Mouse (Mus musculus) spleen, adult 12 weeks (tissue): ENCODE results near the gene Usf1.

Experiments used
- DNase-seq: peaks from one replicate; pipeline ENCODE4 v3.0.0; 2022; ENCODE audit warnings: low spot score

The Usf1 gene

GRCm38 (mm10) chr1:171418660-171419059 is 7.5 kb downstream of the Usf1 start, which contains the start of gene Tstd1:
Gene Tstd1, plus strand, starts transcription at chr1:171418872.
- DNase-seq: no peak

GRCm38 (mm10) chr1:171419291-171419882 is 8.3 kb downstream of the Usf1 start:
- DNase-seq: no peak

GRCm38 (mm10) chr1:171419905-171420304 is 8.8 kb downstream of the Usf1 start:
- DNase-seq: no peak

- DNase-seq: no peak
These were observed 11.5 kb downstream of the Usf1 start for GRCm38 (mm10) chr1:171422504-171423095.

GRCm38 (mm10) chr1:171424638-171425037 is 13.5 kb downstream of the Usf1 start:
- DNase-seq: no peak

- no peak for DNase-seq
These were observed 14.0 kb downstream of the Usf1 start for GRCm38 (mm10) chr1:171425126-171425525.

- DNase-seq: no peak
These were observed 21.0 kb downstream of the Usf1 start for GRCm38 (mm10) chr1:171432158-171432557.

- DNase-seq: no peak
These were observed 24.2 kb downstream of the Usf1 start for GRCm38 (mm10) chr1:171435288-171435814.

GRCm38 (mm10) chr1:171435974-171436373 is 24.9 kb downstream of the Usf1 start:
- no peak for DNase-seq

GRCm38 (mm10) chr1:171437264-171438013 is 26.3 kb downstream of the Usf1 start, which contains the start of gene F11r:
Gene F11r, plus strand, starts transcription at chr1:171437535.
- peak; percentile 32 for DNase-seq

- no peak for DNase-seq
These were observed 27.0 kb downstream of the Usf1 start for GRCm38 (mm10) chr1:171438014-171438670.

- DNase-seq: no peak
These were observed 28.0 kb downstream of the Usf1 start for GRCm38 (mm10) chr1:171439072-171439471.

GRCm38 (mm10) chr1:171440025-171440725 is 29.1 kb downstream of the Usf1 start:
- DNase-seq: no peak

- DNase-seq: no peak
These were observed 30.6 kb downstream of the Usf1 start for GRCm38 (mm10) chr1:171441466-171442412.

- no peak for DNase-seq
These were observed 31.3 kb downstream of the Usf1 start for GRCm38 (mm10) chr1:171442413-171442760.

- DNase-seq: no peak
These were observed 33.9 kb downstream of the Usf1 start for GRCm38 (mm10) chr1:171445050-171445449.

- DNase-seq: no peak
These were observed 35.7 kb downstream of the Usf1 start for GRCm38 (mm10) chr1:171446854-171447253.

GRCm38 (mm10) chr1:171447692-171448091 is 36.6 kb downstream of the Usf1 start:
- no peak for DNase-seq

- DNase-seq: no peak
These were observed 38.9 kb downstream of the Usf1 start for GRCm38 (mm10) chr1:171450062-171450461.

GRCm38 (mm10) chr1:171451001-171451400 is 39.9 kb downstream of the Usf1 start:
- DNase-seq: no peak

- no peak for DNase-seq
These were observed 41.4 kb downstream of the Usf1 start for GRCm38 (mm10) chr1:171452522-171452921.
